Mouse (Mus musculus): ENCODE measurements around the gene Ddx39b.
"Not testable (repeated sequence)": the region's sequence is repeated elsewhere in the genome, so short reads cannot be mapped to it uniquely, and the experiment has no call there.

Gene Ddx39b

GRCm38 (mm10) chr17:35219601-35220041, 21.9 kb upstream of the Ddx39b start:
- DNase-seq (ENCODE audit: low read depth, low spot score): no peak

GRCm38 (mm10) chr17:35220156-35220952, 21.2 kb upstream of the Ddx39b start, which contains the start of gene Gm16181:
TSS of gene Gm16181 (plus strand) at chr17:35220834.
- DNase-seq (ENCODE audit: low read depth, low spot score): no peak

GRCm38 (mm10) chr17:35222299-35222698, 19.2 kb upstream of the Ddx39b start:
- DNase-seq (ENCODE audit: low read depth, low spot score): no peak

GRCm38 (mm10) chr17:35224641-35225040, 16.9 kb upstream of the Ddx39b start:
- no peak for DNase-seq (ENCODE audit: low read depth, low spot score)

GRCm38 (mm10) chr17:35225456-35225855, 16.1 kb upstream of the Ddx39b start:
- no peak for DNase-seq (ENCODE audit: low read depth, low spot score)

GRCm38 (mm10) chr17:35226561-35227046, 14.9 kb upstream of the Ddx39b start:
- DNase-seq (ENCODE audit: low read depth, low spot score): no peak

- no peak for DNase-seq (ENCODE audit: low read depth, low spot score)
Measured at GRCm38 (mm10) chr17:35231022-35231421, 10.5 kb upstream of the Ddx39b start.

GRCm38 (mm10) chr17:35232043-35232442, 9.5 kb upstream of the Ddx39b start:
- DNase-seq (ENCODE audit: low read depth, low spot score): peak; percentile 57

- DNase-seq (ENCODE audit: low read depth, low spot score): no peak
Measured at GRCm38 (mm10) chr17:35232659-35233058, 8.9 kb upstream of the Ddx39b start.

- no peak for DNase-seq (ENCODE audit: low read depth, low spot score)
Measured at GRCm38 (mm10) chr17:35233114-35233980, 8.2 kb upstream of the Ddx39b start, which contains the start of gene Atp6v1g2. TSS of gene Atp6v1g2 (plus strand) at chr17:35233660.

- not testable (repeated sequence) for DNase-seq (ENCODE audit: low read depth, low spot score)
Measured at GRCm38 (mm10) chr17:35234090-35234489, 7.5 kb upstream of the Ddx39b start.

- no peak for DNase-seq (ENCODE audit: low read depth, low spot score)
Measured at GRCm38 (mm10) chr17:35234903-35235302, 6.6 kb upstream of the Ddx39b start.

GRCm38 (mm10) chr17:35235614-35236389, 5.7 kb upstream of the Ddx39b start, which contains the start of gene Nfkbil1:
TSS of gene Nfkbil1 (minus strand) at chr17:35235792.
- DNase-seq (ENCODE audit: low read depth, low spot score): peak; percentile 72

- peak; percentile 86 for DNase-seq (ENCODE audit: low read depth, low spot score)
Measured at GRCm38 (mm10) chr17:35236390-35236746, 5.2 kb upstream of the Ddx39b start.

GRCm38 (mm10) chr17:35236996-35237395, 4.5 kb upstream of the Ddx39b start:
- no peak for DNase-seq (ENCODE audit: low read depth, low spot score)

GRCm38 (mm10) chr17:35237504-35237903, 4.0 kb upstream of the Ddx39b start:
- no peak for DNase-seq (ENCODE audit: low read depth, low spot score)

- DNase-seq (ENCODE audit: low read depth, low spot score): no peak
Measured at GRCm38 (mm10) chr17:35239700-35240099, 1.8 kb upstream of the Ddx39b start.

GRCm38 (mm10) chr17:35240384-35241304, 902 bp upstream of the Ddx39b start:
- DNase-seq (ENCODE audit: low read depth, low spot score): no peak

- peak; percentile 60 for DNase-seq (ENCODE audit: low read depth, low spot score)
Measured at GRCm38 (mm10) chr17:35242015-35242941, 732 bp downstream of the Ddx39b start.

Data from c-Kit-negative CD71-positive TER-119-positive erythroid progenitor cells, embryonic 14.5 days (primary cell).